Mouse (Mus musculus) frontal cortex, adult (tissue): ENCODE results near the gene Glb1.
"Not testable (repeated sequence)": the region's sequence is repeated elsewhere in the genome, so short reads cannot be mapped to it uniquely, and the experiment has no call there.

ENCODE experiments used
- ATAC-seq: cut with Nextera tagmentation; 2 replicates; pipeline ENCODE4 v1.9.2; 2017; ENCODE audit warnings: mild to moderate bottlenecking, moderate library complexity, mixed read lengths; ENCODE audit not compliant: low TSS enrichment

Glb1 gene

GRCm38 (mm10) chr9:114400949-114401684, at the start of gene Glb1, which contains the start of gene Tmppe:
Glb1 (plus strand) TSS chr9:114401076.
Tmppe (plus strand) TSS chr9:114401105.
- peak; percentile 96 for ATAC-seq

GRCm38 (mm10) chr9:114367783-114368470, 32.9 kb upstream of the Glb1 start:
- peak; percentile 79 for ATAC-seq

GRCm38 (mm10) chr9:114368471-114368858, 32.4 kb upstream of the Glb1 start:
- ATAC-seq = peak; percentile 42

DNA sequence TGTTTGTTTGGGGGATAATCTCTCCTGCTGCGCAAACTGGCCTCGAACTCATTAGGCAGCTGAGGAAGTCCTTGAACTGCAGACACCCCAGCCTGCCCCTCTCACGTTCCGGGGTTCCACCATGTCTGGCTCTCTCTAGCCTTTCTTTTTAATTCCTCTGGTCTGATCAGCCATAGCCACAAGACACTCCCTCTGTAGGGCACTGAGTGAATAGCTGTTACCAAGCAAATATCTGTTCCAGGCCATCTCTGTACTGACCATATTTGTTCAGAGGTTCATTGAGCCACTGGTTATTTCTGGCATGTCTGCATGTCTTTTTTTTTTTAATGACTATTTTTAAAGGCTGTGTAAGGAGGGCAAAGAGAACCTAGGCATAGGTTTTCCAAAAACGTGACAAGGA, 31.5 kb upstream of the Glb1 start:
- ATAC-seq = peak; percentile 67

GRCm38 (mm10) chr9:114371717-114372116, 29.2 kb upstream of the Glb1 start:
- not testable (repeated sequence) for ATAC-seq

GRCm38 (mm10) chr9:114375276-114375962, 25.5 kb upstream of the Glb1 start:
- ATAC-seq = no peak

DNA sequence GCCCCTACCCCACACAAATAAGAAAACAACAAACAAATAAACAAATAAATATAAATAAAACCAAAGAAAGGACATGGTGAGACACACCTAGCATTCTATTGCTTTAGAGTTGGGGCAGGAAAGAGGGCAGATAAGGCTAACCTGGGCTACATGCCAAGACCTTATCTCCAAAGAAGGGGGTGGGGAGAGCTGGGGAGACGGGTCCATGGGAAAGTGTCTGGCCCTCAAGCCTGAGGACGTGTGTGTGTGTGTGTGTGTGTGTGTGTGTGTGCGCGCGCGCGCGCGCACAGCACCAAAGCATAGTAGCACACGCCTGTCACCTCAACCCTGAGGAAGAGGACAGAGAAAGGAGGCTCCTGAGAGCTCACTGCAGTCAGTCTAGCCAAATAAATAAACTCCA, 23.7 kb upstream of the Glb1 start:
- no peak for ATAC-seq

DNA sequence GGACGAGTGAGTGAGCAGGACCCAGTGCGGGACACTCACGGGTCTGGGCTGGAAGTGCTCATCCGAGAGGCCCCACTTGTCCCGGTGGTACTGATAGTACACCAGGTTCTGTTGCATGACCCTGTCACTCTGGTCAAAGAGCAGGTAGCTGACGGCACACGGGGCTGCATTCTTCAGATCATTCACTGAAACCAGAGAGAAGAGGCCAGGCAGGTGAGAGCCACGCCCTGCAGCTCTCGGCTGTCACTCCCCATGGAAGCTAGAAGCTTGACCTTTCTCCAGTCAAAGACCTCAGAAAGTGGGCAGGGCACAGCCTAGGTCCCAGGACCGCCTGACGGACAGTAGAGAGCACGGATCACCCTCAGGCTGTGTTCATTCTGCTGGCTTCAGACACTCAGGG, 21.0 kb upstream of the Glb1 start:
- no peak for ATAC-seq

GRCm38 (mm10) chr9:114380881-114381733, 19.8 kb upstream of the Glb1 start:
- peak; percentile 52; the same call in 1 of the 2 replicates for ATAC-seq

DNA sequence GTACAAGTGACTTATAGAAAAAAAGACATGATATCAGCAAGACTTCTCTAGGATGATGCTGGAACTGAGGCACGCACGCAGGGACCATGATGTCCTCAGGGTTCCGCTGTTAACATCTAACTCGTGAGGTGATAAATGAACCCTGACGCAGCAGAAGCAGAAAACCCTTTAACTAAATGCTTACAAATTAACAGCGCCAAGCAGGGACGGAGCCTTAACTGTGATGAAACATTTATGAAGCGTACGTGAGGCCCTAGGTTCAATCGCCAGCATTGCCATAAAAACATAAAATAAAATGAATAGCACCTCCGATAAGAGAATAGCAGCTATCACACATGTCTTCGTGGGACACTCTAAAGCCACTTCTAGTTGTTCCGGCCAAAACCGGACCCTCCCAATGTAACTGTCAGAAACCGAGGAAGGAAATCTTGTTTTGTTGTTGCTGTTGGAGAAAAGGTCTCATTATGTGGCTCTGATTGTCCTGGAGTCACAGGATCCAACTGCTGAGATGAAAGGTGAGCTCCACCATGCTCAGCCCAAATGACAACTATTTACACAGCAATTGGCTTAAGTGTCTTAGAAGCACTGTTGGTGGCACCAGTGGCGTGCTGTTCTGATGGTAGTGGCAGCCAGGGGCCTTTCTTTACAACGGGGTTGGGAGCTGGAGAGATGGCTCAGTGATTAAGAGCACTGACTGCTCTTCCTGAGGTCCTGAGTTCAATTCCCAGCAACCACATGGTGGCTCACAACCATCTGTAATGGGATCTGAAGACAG, 17.8 kb upstream of the Glb1 start:
- ATAC-seq = no peak

- ATAC-seq = no peak
Observed at GRCm38 (mm10) chr9:114384691-114385090, 16.2 kb upstream of the Glb1 start.

GRCm38 (mm10) chr9:114385160-114385559, 15.7 kb upstream of the Glb1 start:
- no peak for ATAC-seq

GRCm38 (mm10) chr9:114387086-114387485, 13.8 kb upstream of the Glb1 start:
- no peak for ATAC-seq

GRCm38 (mm10) chr9:114388288-114388687, 12.6 kb upstream of the Glb1 start:
- no peak for ATAC-seq

DNA sequence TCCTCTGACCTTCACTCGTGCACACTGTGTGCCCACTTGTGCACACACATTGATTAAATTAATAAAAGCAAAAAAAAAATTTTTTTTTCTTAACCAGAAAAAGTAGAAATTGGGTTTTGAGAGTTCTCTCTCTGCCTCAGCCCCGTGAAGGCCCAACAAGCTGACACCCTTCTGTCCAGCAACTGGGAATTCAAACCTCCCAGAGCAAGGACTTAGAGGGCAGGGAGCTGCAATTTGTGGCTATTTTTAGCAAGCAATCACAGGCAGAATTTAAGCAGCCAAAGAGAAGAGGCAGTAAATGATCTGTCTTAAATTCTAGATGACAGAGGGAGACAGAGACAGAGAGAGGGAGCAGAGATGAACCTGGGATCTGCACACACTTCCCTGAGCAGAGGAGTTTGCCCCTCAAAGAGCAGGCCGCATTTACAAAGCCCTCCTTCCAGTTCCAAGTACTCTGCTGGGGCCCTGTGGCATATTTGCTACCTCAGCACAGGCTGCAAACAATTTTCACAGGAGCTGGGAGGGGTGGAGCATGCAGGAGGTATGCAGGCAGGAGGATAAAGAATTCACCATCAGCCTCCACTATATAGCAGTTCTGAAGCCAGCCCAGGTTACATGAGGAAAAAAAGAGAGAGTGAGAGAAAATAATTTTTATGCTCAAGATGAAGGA, 12.0 kb upstream of the Glb1 start:
- ATAC-seq = no peak

DNA sequence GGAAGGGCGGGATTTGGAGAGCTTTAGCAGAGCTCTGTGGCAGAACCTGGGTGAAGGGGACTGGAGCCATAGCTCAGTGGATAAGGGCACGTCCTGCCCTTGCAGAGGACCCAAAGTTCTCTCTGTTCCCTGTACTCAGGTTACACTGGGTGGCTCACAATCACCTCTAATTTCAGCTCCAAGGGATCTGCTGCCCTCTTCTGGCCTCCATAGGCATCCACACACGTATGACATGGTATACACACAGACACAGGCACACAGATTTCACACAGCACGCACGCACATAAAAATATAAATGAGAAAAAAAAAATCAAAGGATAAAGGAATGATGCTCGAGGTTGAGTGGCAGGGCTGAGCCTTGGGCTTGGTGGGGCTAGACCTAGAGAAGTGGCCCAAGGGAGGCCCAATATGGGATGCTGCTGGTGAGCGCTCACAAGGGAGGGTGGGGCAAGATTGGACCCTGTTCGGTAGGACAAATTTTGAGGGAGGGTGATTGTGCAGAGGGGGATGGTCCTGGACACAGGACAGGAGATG, 11.4 kb upstream of the Glb1 start:
- ATAC-seq = no peak

GRCm38 (mm10) chr9:114389905-114390748, 10.7 kb upstream of the Glb1 start, which contains the start of gene Crtap:
Crtap (minus strand) TSS chr9:114390675.
- peak; percentile 76 for ATAC-seq

DNA sequence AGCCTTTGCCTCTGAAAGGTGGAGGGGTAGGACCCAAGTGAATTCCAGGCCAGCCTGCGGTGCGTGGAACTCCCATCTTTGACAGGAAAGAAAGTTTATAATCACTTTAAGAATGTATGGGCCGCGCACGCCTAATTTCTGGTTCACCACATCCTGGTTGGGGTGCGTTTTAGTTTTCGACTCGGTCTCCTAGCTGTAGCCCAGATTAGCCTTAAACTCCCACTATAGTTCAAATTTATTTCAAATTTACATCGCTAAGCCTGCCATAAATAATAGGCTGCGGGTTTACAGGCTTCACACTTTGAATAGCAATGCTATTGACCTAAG, 10.2 kb upstream of the Glb1 start:
- no peak for ATAC-seq

GRCm38 (mm10) chr9:114394136-114394535, 6.7 kb upstream of the Glb1 start:
- not testable (repeated sequence) for ATAC-seq
